Mouse (Mus musculus): ENCODE data around the gene Lyl1.

DNA sequence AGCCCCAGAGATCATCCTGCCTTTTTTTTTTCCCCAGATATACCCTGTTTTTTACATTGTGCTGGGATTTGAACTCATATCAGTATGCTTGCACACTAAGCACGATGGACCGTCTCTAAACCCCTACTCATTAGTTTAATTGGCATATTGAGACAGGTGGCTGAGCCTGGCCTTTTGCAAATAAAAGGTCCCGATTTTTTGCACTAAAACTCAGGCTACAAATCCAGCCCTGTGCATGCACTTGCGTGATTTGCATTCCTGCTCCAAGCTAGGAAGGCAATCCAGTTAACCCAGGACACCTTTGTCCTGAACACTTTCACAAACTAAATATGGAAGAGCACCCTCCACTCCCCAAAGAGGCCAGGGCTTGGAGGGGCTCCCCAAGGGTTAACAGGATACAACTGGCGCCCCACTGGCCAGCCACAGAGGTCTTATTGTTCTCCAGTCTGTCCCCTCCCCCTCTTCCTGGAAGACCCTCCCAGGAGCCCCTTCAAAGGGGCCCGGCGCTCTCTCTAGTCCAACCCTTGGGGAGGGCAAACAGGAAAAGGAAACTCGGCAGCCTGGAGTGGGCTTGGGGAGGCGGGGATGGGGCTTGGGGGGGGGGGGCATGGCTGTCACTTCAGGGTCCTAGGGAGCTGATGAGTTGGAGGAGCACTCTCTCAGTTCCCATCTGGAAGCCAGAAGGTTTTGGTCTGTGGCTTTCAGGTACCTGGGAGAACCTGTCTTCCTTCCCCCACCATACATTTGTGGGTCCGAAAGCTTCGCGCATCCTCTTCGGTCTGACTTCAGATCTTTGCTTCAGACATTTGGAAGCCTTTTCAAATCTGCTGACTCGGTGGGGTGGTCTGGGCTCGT is 45.7 kb upstream of the Lyl1 start:
- TF ChIP-seq CTCF (IDR thresholded peaks at IDR 0.05; ENCODE audit: extremely low read depth, insufficient read length, insufficient replicate concordance, low read depth, low read length) (no peak), POLR2A (IDR thresholded peaks at IDR 0.05; ENCODE audit: low read depth, low read length) (no peak)
